Mouse (Mus musculus) cortical plate, adult 2 months (tissue): ENCODE results near the gene Mrpl2. TPM values are rescaled to one million over a fixed set of nuclear protein-coding genes. Genes with fewer than 3 reads are reported as not detected.
A peak's percentile ranks its signal among the peaks of the same experiment; 100 is the strongest.

Experiments used
- H3K27ac ChIP-seq: fragments of 200-500 bp; 2 replicates; pipeline ENCODE4 v1.5.1; 2012; ENCODE audit warnings: low read length, control low read depth, inconsistent platforms; ENCODE audit not compliant: insufficient read depth
- H3K4me1 ChIP-seq: fragments of 200-500 bp; 2 replicates; pipeline ENCODE4 v1.6.1; 2011; ENCODE audit warnings: low read length; ENCODE audit not compliant: control insufficient read depth, insufficient read depth
- H3K4me3 ChIP-seq: fragments of 200-500 bp; 2 replicates; pipeline ENCODE4 v1.5.1; 2011; ENCODE audit warnings: mild to moderate bottlenecking, low read length, control low read depth; ENCODE audit not compliant: insufficient read depth
- CTCF ChIP-seq: fragments of 200-500 bp; IDR thresholded peaks from 2 replicates; pipeline ENCODE4 v1.5.1; 2011; ENCODE audit warnings: mild to moderate bottlenecking, control low read depth, low read length; ENCODE audit not compliant: insufficient read depth; ENCODE audit errors: extremely low read depth
- POLR2A ChIP-seq: fragments of 200-500 bp; IDR thresholded peaks from 2 replicates; pipeline ENCODE4 v1.6.1; 2011; ENCODE audit warnings: mild to moderate bottlenecking, low read length, control low read depth; ENCODE audit not compliant: insufficient read depth; ENCODE audit errors: extremely low read depth
- polyA plus RNA-seq: library from polyadenylated mRNA; depleted of rRNA; stranded (reverse); fragments of >200 nt; gene quantifications from 2 replicates; pipeline ENCODE4 v1.2.3, GENCODE M21; 2012

Gene Mrpl2
- polyA plus RNA-seq, 1 experiment, result 46.2 TPM

GRCm38 (mm10) chr17:46642060-46642459 is 4.0 kb upstream of the Mrpl2 start:
- Histone ChIP-seq H3K27ac (no peak overlapping the region), H3K4me1 (peaks cover 3% of the 10 kb centered on the region; the same call in 1 of the 2 replicates), H3K4me3 (no peak overlapping the region)
- TF ChIP-seq POLR2A, result no peak
- TF ChIP-seq CTCF, result no peak

DNA sequence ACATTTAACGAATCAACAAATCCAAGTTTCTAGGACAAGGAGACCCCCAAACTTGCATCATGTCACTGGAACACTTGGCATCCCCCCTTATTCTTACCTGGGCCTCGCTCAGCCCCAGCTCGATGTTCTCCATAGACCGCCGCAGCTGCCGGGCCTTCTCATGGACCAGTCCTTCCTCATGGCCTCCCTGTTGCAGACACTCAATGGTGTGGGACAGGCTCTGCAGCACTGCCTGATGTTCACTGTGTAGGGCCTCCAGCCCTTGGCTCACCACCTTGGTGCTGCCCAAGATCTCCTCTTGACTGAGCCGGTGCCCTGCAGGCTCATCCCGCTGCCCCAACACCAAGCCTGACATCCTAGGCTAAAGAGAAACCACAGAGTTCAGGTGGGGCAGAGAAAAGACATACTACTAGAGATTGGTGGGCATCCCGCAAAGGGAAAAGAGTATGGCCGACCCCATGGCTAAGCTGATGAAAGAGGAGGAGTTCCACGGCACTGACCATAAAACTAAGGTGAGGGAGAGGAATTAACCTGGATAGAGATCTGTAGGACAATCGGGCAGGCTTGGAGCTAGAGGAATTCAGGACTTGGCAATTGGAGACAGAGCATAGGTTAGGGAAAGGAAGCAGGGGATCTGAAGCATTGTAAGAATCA is 1.8 kb upstream of the Mrpl2 start:
- H3K4me3 ChIP-seq, result no peak overlapping the region
- no peak for TF ChIP-seq POLR2A
- TF ChIP-seq CTCF, result no peak
- H3K4me1 ChIP-seq, result no peaks in the 10 kb centered on the region; the same call in 1 of the 2 replicates
- no peak overlapping the region for H3K27ac ChIP-seq

DNA sequence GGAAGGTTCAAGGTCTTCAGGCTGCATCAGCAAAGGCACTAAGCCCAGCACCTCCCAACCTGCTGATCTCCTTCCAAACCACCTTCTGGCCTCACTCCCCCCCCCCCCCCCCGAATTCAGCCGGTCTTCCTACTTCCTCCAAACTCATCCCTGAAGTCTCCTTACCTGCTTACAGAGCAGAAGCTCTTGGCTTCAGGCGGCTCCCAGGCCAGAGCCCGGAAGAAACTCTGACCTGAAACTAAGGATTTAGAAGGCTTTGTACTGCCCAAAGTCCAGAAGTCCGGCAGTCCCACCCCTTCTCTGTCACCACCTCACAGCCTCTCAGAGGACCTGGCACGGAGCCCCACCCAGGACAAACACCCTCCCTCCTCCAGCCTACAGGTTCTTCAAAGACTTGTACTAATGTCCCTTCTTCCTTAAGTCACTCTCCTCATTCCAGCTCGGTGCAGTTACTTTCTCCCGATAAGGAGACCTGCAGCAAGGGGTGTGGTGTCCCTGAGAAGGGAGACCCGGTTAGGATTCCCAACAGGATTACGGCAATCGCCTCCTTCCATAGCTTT is 1.0 kb upstream of the Mrpl2 start:
- TF ChIP-seq CTCF (no peak), POLR2A (no peak)
- no peak overlapping the region for H3K27ac ChIP-seq
- H3K4me1 ChIP-seq, result no peaks in the 10 kb centered on the region; the same call in 1 of the 2 replicates
- peak overlapping the region; percentile 60 for H3K4me3 ChIP-seq

GRCm38 (mm10) chr17:46646322-46646662 is 263 bp downstream of the Mrpl2 start:
- no peak for TF ChIP-seq CTCF
- TF ChIP-seq POLR2A, result no peak
- H3K4me3 ChIP-seq, result peak overlapping the region; percentile 60
- peaks cover 3% of the 10 kb centered on the region for H3K4me1 ChIP-seq
- H3K27ac ChIP-seq, result peak overlapping the region; percentile 55; the same call in 1 of the 2 replicates

- Histone ChIP-seq H3K4me1 (peaks cover 7% of the 10 kb centered on the region), H3K27ac (no peak overlapping the region), H3K4me3 (no peak overlapping the region; the same call in 1 of the 2 replicates)
- TF ChIP-seq POLR2A (no peak), CTCF (no peak)
Observed at GRCm38 (mm10) chr17:46647279-46647678, 1.2 kb downstream of the Mrpl2 start.

DNA sequence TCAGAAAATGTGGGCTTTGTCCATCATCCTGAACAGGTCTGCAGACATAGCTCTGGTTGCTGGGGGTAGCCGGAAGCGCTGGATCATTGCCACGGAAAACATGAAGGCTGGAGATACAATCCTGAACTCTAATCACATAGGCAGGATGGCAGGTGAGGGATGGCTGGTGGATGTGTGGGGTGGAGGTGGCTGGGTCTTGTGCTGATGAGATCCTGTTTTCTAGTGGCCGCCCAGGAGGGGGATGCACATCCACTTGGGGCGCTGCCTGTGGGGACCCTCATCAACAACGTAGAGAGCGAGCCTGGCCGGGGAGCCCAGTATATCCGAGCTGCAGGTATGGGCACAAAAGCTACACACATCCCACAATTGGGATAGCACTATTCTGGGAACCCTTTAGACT is 2.4 kb downstream of the Mrpl2 start:
- no peak overlapping the region for H3K4me3 ChIP-seq
- no peak overlapping the region for H3K27ac ChIP-seq
- peaks cover 7% of the 10 kb centered on the region for H3K4me1 ChIP-seq
- no peak for TF ChIP-seq POLR2A
- TF ChIP-seq CTCF, result no peak

DNA sequence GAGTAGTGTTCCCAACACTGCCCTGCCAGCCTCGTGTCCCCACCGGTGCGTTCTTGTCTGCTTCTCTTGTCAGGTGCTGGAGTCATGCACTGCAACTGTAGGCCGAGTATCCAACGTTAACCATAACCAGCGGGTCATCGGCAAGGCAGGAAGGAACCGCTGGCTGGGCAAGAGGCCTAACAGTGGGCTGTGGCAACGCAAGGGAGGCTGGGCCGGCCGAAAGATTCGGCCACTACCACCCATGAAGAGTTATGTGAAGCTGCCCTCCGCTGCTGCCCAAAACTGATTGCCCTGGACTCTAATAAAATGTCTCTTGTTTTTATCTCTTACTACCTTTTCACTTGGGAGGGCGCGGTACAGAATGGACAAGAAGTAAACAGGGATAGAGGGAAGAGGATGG is 3.8 kb downstream of the Mrpl2 start:
- Histone ChIP-seq H3K4me1 (peaks cover 7% of the 10 kb centered on the region), H3K4me3 (peak overlapping the region; percentile 64), H3K27ac (peak overlapping the region; percentile 3)
- TF ChIP-seq CTCF (no peak), POLR2A (no peak)

GRCm38 (mm10) chr17:46650232-46651031 is 4.4 kb downstream of the Mrpl2 start, which contains the start of gene Cul7:
TSS of gene Cul7 (plus strand) at chr17:46650337.
- Histone ChIP-seq H3K4me3 (peak within 1 kb of the TSS; percentile 64), H3K27ac (peak within 1 kb of the TSS; percentile 50), H3K4me1 (peaks cover 7% of the 10 kb centered on the region)
- TF ChIP-seq POLR2A (peak; percentile 72; the same call in 1 of the 2 replicates), CTCF (no peak)

GRCm38 (mm10) chr17:46651292-46651691 is 5.3 kb downstream of the Mrpl2 start:
- TF ChIP-seq POLR2A (no peak), CTCF (no peak)
- Histone ChIP-seq H3K4me1 (peaks cover 7% of the 10 kb centered on the region), H3K4me3 (peak overlapping the region; percentile 64; the same call in 1 of the 2 replicates), H3K27ac (0 out of 2 replicates have a peak overlapping the region, but pooled peaks have one; percentile 50)
